Mouse (Mus musculus) large intestine, adult 2 months (tissue): ENCODE measurements at regions not wholly inside any gene's neighbourhood (a gene's known extent, or its start where the extent isn't known, plus 50 kb on each side); places are given as distances from the start of the nearest gene placed in this dataset.

ENCODE experiments used
- DNase-seq: peaks from one replicate; pipeline ENCODE4 v3.0.0-alpha.2; 2012; ENCODE audit warnings: low read depth, low spot score
- WGBS: fragments of 180-500 bp; shearing (Covaris S2); methylation state at CpG from one replicate; pipeline ENCODE4 v1.1.7; 2018; 5-methylcytosine and 5-hydroxymethylcytosine counted together

DNA sequence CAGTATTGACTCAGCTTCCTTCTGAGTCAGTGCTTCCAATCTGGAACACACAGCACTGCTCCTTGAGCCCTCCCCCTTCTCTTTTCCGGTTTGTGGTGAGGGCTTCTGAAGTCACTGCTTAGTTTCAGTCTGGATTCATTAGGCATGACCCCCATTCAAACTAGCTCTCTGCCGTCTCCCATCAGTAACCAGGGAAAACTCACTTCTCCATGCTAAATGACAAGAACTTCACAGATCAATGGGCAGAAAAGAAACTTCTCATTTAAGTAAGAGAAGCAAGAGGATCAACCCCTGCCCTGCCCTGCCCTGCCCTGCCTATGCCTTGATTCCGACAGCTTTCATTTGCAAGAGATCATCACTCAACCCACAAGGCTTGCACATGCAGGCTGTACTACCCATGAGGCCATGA lies 82.9 kb upstream of the Nck2 start:
- WGBS, result 41% methylated on average over 3 of the region's 3 CpGs
- no peak for DNase-seq

DNA sequence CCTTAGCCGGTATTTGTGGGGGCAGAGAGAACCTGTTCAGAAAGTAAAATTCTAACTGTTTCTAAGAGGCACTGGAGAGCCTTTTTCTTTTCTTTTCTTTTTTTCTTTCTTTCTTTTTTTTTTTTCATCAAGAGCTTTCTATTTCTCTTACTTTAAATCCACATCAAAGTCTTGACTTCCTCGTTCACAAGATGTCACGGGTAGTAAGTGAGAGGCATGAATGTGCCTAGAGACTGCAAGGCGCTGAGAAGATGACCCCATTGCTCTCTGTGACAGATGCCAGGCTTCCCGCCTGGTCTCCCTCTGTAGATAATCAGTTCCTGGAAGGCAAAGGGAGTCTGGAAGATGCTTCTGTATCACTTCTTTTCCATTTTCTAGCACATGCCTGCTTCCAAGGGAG lies 82.2 kb upstream of the Nck2 start:
- no peak for DNase-seq
- 73% methylated on average over 5 of the region's 5 CpGs for WGBS

DNA sequence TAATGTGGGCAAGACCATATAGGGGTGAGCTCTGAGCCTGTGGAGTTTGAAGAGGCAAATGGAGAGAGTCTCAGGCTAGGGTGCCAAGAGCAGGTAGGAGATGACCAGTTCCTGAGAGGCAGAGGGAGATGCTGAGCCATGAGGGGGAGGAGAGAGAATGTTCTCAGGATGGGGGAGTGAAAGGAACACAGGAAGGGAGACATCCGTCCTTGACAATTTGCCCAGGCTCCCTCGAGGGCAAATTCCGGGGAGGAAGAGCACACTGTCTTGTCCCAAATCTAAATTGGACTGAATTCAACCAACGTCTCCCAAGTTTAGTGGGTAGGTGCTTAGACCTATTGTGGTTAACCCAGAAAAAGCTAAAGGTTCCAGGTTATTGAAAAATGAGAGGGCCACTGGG lies 81.2 kb upstream of the Nck2 start:
- DNase-seq, result no peak
- 67% methylated on average over 4 of the region's 4 CpGs for WGBS

DNA sequence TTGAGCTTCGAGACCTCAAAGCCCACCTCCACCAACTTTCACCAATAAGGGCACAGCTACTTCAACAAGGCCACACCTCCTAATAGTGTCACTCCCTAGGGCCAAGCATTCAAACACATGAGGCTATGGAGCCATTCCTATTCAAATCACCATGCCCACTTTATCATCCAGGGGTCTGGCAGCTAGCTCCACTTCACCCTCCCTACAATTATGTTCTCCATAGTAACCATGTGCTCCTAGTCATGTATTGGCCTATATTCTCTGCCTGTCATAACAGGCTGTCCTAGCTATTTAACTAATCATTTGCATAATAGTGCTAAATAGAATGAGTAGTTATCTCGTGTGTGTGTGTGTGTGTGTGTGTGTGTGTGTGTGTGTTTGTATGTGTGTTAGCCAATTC lies 77.9 kb upstream of the Nck2 start:
- 83% methylated on average over 2 of the region's 2 CpGs for WGBS
- no peak for DNase-seq

DNA sequence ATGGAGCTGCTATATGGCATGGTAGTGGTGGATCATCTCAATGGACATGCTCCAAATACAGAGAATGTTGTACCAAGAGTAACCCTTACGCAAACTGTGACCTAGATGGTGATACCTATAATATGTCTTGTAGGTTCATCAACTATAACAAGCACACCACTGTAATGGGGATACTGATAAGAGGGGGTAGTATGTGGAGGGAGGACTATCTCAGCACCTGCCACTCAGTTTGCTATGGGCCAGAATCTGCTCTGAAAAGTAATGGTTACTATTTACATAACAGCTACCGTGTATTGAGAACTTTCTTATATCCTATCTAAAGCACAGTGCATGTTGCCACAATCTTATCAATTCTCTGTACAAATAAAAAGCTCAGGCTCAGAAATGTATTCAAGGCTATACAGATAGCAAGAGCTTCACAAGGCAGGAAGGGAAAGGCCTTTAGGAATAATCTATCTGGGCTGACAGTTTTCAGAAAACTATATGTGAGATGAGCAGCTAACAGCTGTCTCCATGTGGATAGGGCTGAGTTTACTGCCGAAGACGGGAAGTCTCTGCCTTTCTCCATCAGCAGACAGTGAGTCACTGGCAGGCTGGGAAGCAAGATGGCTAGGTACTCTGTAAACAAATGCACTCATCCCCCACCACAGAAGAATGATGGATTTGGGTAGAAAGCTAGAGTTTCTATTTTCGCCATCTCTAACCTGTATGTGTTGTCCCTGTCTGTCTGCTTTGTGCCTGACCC lies 77.1 kb upstream of the Nck2 start:
- WGBS, result 73% methylated on average over 5 of the region's 5 CpGs
- DNase-seq, result no peak

DNA sequence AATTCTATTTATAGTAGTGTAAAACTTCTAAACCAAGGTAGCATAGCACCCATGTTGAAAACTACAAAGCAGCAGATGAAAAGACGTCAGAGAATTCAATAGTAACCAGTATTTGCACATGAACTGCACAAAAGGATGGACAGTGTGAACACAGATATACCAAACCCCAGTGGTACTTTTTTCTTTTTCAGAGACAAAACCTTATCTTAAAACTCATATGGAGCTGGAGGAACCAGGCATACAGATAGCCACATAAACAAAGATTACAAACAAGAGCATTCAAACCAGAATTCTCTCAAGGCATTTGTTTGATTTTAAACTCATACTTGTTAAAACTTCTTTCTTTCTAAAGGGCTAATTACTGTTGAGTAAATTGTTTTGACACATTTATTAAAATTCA lies 72.5 kb upstream of the Nck2 start:
- no peak for DNase-seq
- 79% methylated on average over 1 of the region's 1 CpGs for WGBS

DNA sequence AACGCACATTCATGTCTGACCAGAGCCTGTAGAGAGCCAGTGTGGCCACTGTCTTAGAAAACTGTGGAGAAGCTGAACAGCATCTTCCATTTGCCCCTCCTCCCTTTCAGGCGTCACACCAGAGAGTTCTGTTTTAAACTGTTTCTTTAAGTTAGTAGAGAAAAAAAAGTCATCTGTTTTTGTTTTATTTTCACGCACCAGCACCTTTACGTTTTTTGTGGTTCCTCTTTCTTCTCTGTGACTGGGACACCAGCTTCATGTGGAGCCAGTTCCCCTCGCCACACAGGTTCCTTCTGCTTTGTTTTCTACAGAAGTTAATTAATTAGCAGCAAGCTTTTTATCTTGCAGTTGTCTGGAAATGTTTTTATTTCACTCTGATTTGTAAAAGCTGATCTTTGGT lies 69.4 kb upstream of the Nck2 start:
- DNase-seq, result no peak
- 89% methylated on average over 5 of the region's 5 CpGs for WGBS

DNA sequence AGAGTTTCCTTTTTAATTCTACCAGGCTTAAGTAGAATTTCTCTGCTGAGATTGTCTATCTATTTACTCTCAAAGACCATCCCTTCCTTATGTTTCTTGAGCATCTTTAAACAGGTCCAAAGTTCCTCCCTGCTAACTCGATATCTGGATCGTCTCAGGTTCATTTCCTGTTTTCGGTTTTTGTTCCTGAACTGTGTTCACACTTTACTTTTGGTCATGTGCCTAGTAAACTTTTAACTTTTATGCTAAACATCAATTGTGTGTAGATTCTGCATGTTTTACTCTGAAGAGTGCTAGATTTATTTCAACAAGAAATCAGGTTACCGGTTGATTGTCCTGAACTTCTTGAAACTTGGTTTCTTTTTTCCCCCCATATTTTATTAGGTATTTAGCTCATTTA lies 68.5 kb upstream of the Nck2 start:
- peak; percentile 19 for DNase-seq
- 30% methylated on average over 4 of the region's 4 CpGs for WGBS

DNA sequence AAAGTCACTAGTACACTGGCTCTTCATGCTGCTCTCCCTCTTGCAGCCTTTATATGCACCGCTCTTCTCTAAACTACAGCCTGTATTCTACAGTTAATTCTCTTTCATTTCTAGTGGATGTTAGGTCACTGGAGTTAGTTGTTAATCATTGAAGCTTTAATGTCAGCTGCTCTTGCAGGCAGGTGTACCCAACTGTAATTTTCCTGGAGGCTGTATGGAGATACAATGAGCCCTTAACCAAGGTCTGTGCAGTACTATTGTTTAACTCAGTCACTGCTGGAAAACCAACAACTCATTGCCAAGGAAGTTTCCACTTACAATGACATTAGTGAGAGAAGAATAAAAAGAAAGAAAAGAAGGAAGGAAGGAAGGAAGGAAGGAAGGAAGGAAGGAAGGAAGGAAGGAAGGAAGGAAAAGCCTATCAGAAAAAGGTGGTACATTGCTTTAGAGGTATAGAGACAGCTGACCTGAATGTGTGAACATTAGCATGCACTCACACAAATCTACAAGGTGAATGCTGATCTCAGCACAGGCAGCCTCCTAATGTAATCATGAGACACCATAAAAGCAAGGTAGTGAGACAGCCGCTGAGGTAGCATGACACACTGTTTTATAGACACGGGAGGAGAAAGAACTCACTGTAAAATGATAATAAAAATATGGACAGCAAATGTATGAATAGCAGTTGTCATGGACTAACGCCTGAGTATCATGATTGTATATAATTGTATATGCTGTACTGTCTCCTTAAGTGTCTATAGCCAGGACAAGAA lies 66.7 kb upstream of the Nck2 start:
- DNase-seq, result peak; percentile 64
- WGBS, result 36% methylated on average over 4 of the region's 4 CpGs

DNA sequence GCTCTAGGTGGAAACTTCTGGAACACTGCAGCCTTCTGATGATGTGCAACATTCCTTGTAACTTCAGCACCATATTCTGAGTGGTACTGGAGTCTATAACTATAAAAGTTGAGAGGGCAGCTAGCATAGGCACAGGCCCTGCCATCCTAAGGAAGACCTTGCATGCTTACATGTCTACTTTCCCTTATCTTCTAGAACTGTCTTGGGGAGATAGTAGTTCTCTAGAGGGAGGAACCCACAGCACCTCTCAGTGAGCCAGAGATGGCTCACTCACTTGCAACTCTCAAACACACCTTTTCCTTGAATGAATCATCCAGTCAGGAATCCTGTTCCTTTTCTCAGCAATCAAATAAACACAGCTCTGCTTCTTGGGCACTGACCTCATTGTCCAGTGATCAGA lies 59.4 kb upstream of the Nck2 start:
- no peak for DNase-seq

DNA sequence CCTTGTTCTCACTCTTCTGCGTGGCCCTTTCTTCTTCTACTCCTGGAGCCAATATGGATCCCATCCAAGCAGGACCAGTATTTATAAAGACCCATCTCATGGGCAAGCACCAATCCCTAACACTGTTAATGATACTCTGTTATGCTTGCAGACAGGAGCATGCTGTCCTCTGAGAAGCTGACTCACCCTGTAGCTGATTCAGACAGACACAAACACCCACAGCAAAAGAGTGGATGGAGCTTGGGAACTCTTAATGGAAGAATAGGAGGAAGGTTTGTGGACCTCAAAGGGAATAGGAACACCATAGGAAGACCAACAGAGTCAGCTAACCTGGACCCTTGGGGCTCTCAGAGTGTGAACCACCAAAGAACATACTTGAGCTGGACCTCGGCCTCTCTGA lies 50.3 kb upstream of the Nck2 start:
- 90% methylated on average over 2 of the region's 2 CpGs for WGBS

More for the DNA sequence above, 50.3 kb upstream of the Nck2 start:
- DNase-seq, result no peak
